Mouse (Mus musculus) megakaryocyte, embryonic 14.5 days (primary cell): Measurements from ENCODE around the gene Sipa1l3.

Experiments
- FLI1 ChIP-seq: IDR thresholded peaks from 2 replicates; pipeline ENCODE4 v1.6.1; 2012; ENCODE audit warnings: low read length, inconsistent platforms, mixed read lengths
- GATA1 ChIP-seq: IDR thresholded peaks from 3 replicates; pipeline ENCODE4 v1.6.1; 2012; ENCODE audit warnings: mixed read lengths, low read length, inconsistent platforms, borderline replicate concordance

GRCm38 (mm10) chr7:29454965-29455364 is 63.5 kb downstream of the Sipa1l3 start:
- TF ChIP-seq FLI1 (no peak), GATA1 (no peak)
